Mouse (Mus musculus): ENCODE measurements around the gene Mllt3. TPM values are rescaled to one million over a fixed set of nuclear protein-coding genes. Genes with fewer than 3 reads are reported as not detected.
"Not testable (repeated sequence)": the region's sequence is repeated elsewhere in the genome, so short reads cannot be mapped to it uniquely, and the experiment has no call there.

Gene Mllt3
- total RNA-seq, 1 experiment from 2014 or later: 18.5 TPM

GRCm38 (mm10) chr4:88012774-88013173 lies 20.4 kb downstream of the Mllt3 start:
- no peak for DNase-seq

- no peak for DNase-seq
These were observed 21.1 kb downstream of the Mllt3 start for GRCm38 (mm10) chr4:88011870-88012572.

- DNase-seq: no peak
These were observed 22.7 kb downstream of the Mllt3 start for GRCm38 (mm10) chr4:88010441-88010840.

GRCm38 (mm10) chr4:88005801-88006200 lies 27.4 kb downstream of the Mllt3 start:
- DNase-seq: no peak

GRCm38 (mm10) chr4:88003159-88003948 lies 29.8 kb downstream of the Mllt3 start:
- no peak for DNase-seq

- no peak for DNase-seq
These were observed 41.5 kb downstream of the Mllt3 start for GRCm38 (mm10) chr4:87991710-87992109.

GRCm38 (mm10) chr4:87990940-87991339 lies 42.2 kb downstream of the Mllt3 start:
- DNase-seq: no peak

- no peak for DNase-seq
These were observed 47.9 kb downstream of the Mllt3 start for GRCm38 (mm10) chr4:87985281-87985680.

GRCm38 (mm10) chr4:87984589-87984988 lies 48.6 kb downstream of the Mllt3 start:
- peak; percentile 7 for DNase-seq

GRCm38 (mm10) chr4:87984091-87984490 lies 49.1 kb downstream of the Mllt3 start:
- DNase-seq: no peak

- DNase-seq: no peak
These were observed 50.6 kb downstream of the Mllt3 start for GRCm38 (mm10) chr4:87982578-87982977.

- no peak for DNase-seq
These were observed 55.2 kb downstream of the Mllt3 start for GRCm38 (mm10) chr4:87977820-87978448.

- no peak for DNase-seq
These were observed 67.3 kb downstream of the Mllt3 start for GRCm38 (mm10) chr4:87965836-87966235.

- DNase-seq: not testable (repeated sequence)
These were observed 68.3 kb downstream of the Mllt3 start for GRCm38 (mm10) chr4:87964890-87965289.

- DNase-seq: no peak
These were observed 69.4 kb downstream of the Mllt3 start for GRCm38 (mm10) chr4:87963773-87964076.

- no peak for DNase-seq
These were observed 70.0 kb downstream of the Mllt3 start for GRCm38 (mm10) chr4:87963055-87963772.

GRCm38 (mm10) chr4:87961872-87962271 lies 71.3 kb downstream of the Mllt3 start:
- no peak for DNase-seq

- DNase-seq: no peak
These were observed 75.3 kb downstream of the Mllt3 start for GRCm38 (mm10) chr4:87957852-87958251.

GRCm38 (mm10) chr4:87957198-87957597 lies 76.0 kb downstream of the Mllt3 start:
- DNase-seq: no peak

GRCm38 (mm10) chr4:87955132-87955531 lies 78.0 kb downstream of the Mllt3 start:
- no peak for DNase-seq

GRCm38 (mm10) chr4:87954421-87955083 lies 78.6 kb downstream of the Mllt3 start:
- DNase-seq: no peak

GRCm38 (mm10) chr4:87953736-87954135 lies 79.4 kb downstream of the Mllt3 start:
- no peak for DNase-seq
